Mouse (Mus musculus): ENCODE measurements around the gene P4ha2.

- TF ChIP-seq CTCF (IDR thresholded peaks at IDR 0.05; ENCODE audit: low read depth, low read length): no peak
- TF ChIP-seq POLR2A (IDR thresholded peaks at IDR 0.05; ENCODE audit: extremely low read depth, insufficient read depth, low read length): no peak
Observed at GRCm38 (mm10) chr11:54145990-54146389, 46.1 kb downstream of the P4ha2 start.
